In genomic region chr19:56562433-56563138, GRCm38 (mm10) we compare ENCODE assay signal across 21 mouse cellular contexts. TPM values are rescaled to one million over a fixed set of nuclear protein-coding genes. Genes with fewer than 3 reads are reported as not detected.
DNase-seq lines count a peak whose midpoint lies in the region; ATAC-seq and TF ChIP-seq lines count a peak whose summit lies in the region.
"Had no signal": no experiment of that assay in that cellular context is flagged by ENCODE, and none has a peak within 500 bp of the region (broad histone marks: within the 10 kb centered on the region; RNA-seq: fewer than 3 reads in every experiment).

No protein-coding gene starts in this region.

- TF ChIP-seq CTCF in left cerebral cortex, adult 2 months (IDR thresholded peaks at IDR 0.05) = no peak
- no peak for TF ChIP-seq CTCF in liver, embryonic 14.5 days (IDR thresholded peaks at IDR 0.05; ENCODE audit: low read depth)

- H3K27ac ChIP-seq in left cerebral cortex, adult 2 months = peak overlapping the region; percentile 68
- H3K27ac ChIP-seq in intestine, embryonic 16.5 days (ENCODE audit: low read length) = no peak overlapping the region
- no peak overlapping the region for H3K27ac ChIP-seq in liver, embryonic 14.5 days
- no peak overlapping the region for H3K27ac ChIP-seq in midbrain, embryonic 14.5 days (replicated peaks; ENCODE audit: low read depth, low read length)
- H3K27ac ChIP-seq: embryonic facial prominence, embryonic 12.5 days; heart, adult 2 months; hindbrain, embryonic 10.5 days had no signal

- no peaks in the 10 kb centered on the region for H3K36me3 ChIP-seq in intestine, embryonic 16.5 days (ENCODE audit: control insufficient read depth, insufficient read depth, low read length)
- peaks cover 7% of the 10 kb centered on the region for H3K36me3 ChIP-seq in liver, embryonic 14.5 days (replicated peaks; ENCODE audit: control insufficient read depth, insufficient read depth, low read depth)
- H3K36me3 ChIP-seq in midbrain, embryonic 14.5 days (ENCODE audit: control insufficient read depth, insufficient read depth, low read length) = peaks cover 10% of the 10 kb centered on the region; the same call in 1 of the 2 replicates

- peak; percentile 74 for ATAC-seq in intestine, embryonic 16.5 days
- peak; percentile 37; the same call in 1 of the 2 replicates for ATAC-seq in liver, embryonic 14.5 days (ENCODE audit: insufficient read depth)
- peak; percentile 38; the same call in 1 of the 2 replicates for ATAC-seq in megakaryocyte-erythroid progenitor cell, adult 5-6 weeks (replicated peaks; ENCODE audit: low FRiP score, low TSS enrichment, poor library complexity, severe bottlenecking)
- no peak for ATAC-seq in midbrain, embryonic 14.5 days (ENCODE audit: low FRiP score, low TSS enrichment)
- ATAC-seq: CD4-positive, CD25-positive, alpha-beta regulatory T cell, adult 4 months; forebrain, embryonic 16.5 days had no signal

- no peak for TF ChIP-seq EP300 in liver, embryonic 14.5 days (IDR thresholded peaks at IDR 0.05; ENCODE audit: low read depth)

- peaks cover 21% of the 10 kb centered on the region for H3K4me1 ChIP-seq in intestine, embryonic 16.5 days (ENCODE audit: control insufficient read depth, insufficient read depth, low read length)
- H3K4me1 ChIP-seq in liver, embryonic 14.5 days (replicated peaks; ENCODE audit: control insufficient read depth in 2 of 2, insufficient read depth in 2 of 2, low read length in 1 of 2) = peaks cover 0 to 8% of the 10 kb centered on the region in 2 experiments; a peak in 3 of 4 replicates
- H3K4me1 ChIP-seq in midbrain, embryonic 14.5 days (ENCODE audit: control insufficient read depth, insufficient read depth, low read length) = no peaks in the 10 kb centered on the region
- H3K4me1 ChIP-seq: embryonic facial prominence, embryonic 12.5 days had no signal

- H3K27me3 ChIP-seq in intestine, embryonic 16.5 days (replicated peaks; ENCODE audit: control insufficient read depth, insufficient read depth, low read length) = no peaks in the 10 kb centered on the region
- H3K27me3 ChIP-seq in liver, embryonic 14.5 days (ENCODE audit: control insufficient read depth, insufficient read depth, low read length) = no peaks in the 10 kb centered on the region
- no peaks in the 10 kb centered on the region for H3K27me3 ChIP-seq in midbrain, embryonic 14.5 days (ENCODE audit: control insufficient read depth, insufficient read depth, low read length)
- H3K27me3 ChIP-seq: embryonic facial prominence, embryonic 12.5 days; heart, embryonic 12.5 days had no signal

- 72% methylated on average over 9 of the region's 9 CpGs for WGBS in intestine, embryonic 16.5 days
- 72% methylated on average over 9 of the region's 9 CpGs for WGBS in liver, embryonic 14.5 days (ENCODE audit: insufficient replicate concordance)
- 91% methylated on average over 9 of the region's 9 CpGs for WGBS in midbrain, embryonic 14.5 days

- intact Hi-C loops in left cerebral cortex, adult 2 months (cut with DNase I) = loop anchor here (2.0 to 5.0 kb wide), 4 partner anchors 110 to 345 kb away; no protein-coding TSS in a partner anchor

- H3K4me2 ChIP-seq in intestine, embryonic 16.5 days (ENCODE audit: low read depth, low read length) = no peak overlapping the region
- no peak overlapping the region for H3K4me2 ChIP-seq in liver, embryonic 14.5 days (ENCODE audit: low read depth)
- no peak overlapping the region for H3K4me2 ChIP-seq in midbrain, embryonic 14.5 days (ENCODE audit: low read length)
- H3K4me2 ChIP-seq: embryonic facial prominence, embryonic 12.5 days; heart, embryonic 12.5 days had no signal

- no peak for DNase-seq in left cerebral cortex, adult 2 months (ENCODE audit: extremely low spot score in 1 of 2, low spot score in 2 of 2)
- no peak for DNase-seq in left cerebral cortex, adult 8-10 months (ENCODE audit: low spot score in 2 of 2)
- DNase-seq in liver, embryonic 14.5 days (ENCODE audit: low read depth in 3 of 3, low spot score in 3 of 3) = no peak
- DNase-seq in layer of hippocampus, adult 11-12 months (ENCODE audit: low spot score) = no peak
- DNase-seq in kidney, postnatal 14 days = no peak
- no peak for DNase-seq in midbrain, embryonic 14.5 days
- DNase-seq: adrenal gland, postnatal 10 days; B cell, adult 2 months; cerebellum, adult 11 months; cerebellum, adult 8-10 months; cerebellum, postnatal 14 days; gastrocnemius, postnatal 14 days; heart, adult 2 months had no signal

- H3K9ac ChIP-seq in intestine, embryonic 16.5 days (ENCODE audit: low read depth, low read length) = no peak overlapping the region
- no peak overlapping the region for H3K9ac ChIP-seq in liver, embryonic 14.5 days (replicated peaks)
- no peak overlapping the region for H3K9ac ChIP-seq in midbrain, embryonic 14.5 days (replicated peaks; ENCODE audit: low read length)
- H3K9ac ChIP-seq: embryonic facial prominence, embryonic 12.5 days; heart, embryonic 12.5 days had no signal

- no peaks in the 10 kb centered on the region for H3K9me3 ChIP-seq in intestine, embryonic 16.5 days (ENCODE audit: control insufficient read depth, low read length)
- no peaks in the 10 kb centered on the region for H3K9me3 ChIP-seq in liver, embryonic 14.5 days (ENCODE audit: control insufficient read depth, low read length)
- H3K9me3 ChIP-seq in midbrain, embryonic 14.5 days (ENCODE audit: control insufficient read depth, low read length) = no peaks in the 10 kb centered on the region
- H3K9me3 ChIP-seq: embryonic facial prominence, embryonic 12.5 days; G1E; heart, embryonic 12.5 days; hindbrain, embryonic 10.5 days had no signal

- H3K4me3 ChIP-seq in left cerebral cortex, adult 2 months = no peak overlapping the region
- H3K4me3 ChIP-seq in intestine, embryonic 16.5 days (ENCODE audit: low read length) = no peak overlapping the region
- H3K4me3 ChIP-seq in liver, embryonic 14.5 days (ENCODE audit: insufficient read depth in 1 of 2, low read depth in 2 of 2, low read length in 2 of 2) = no peak overlapping the region
- H3K4me3 ChIP-seq in midbrain, embryonic 14.5 days (replicated peaks; ENCODE audit: low read depth, low read length) = no peak overlapping the region
- H3K4me3 ChIP-seq: embryonic facial prominence, embryonic 12.5 days; heart, adult 2 months; heart, embryonic 12.5 days; hindbrain, embryonic 10.5 days had no signal

RNA-seq across cellular contexts. Expression of gene Nhlrc2, which starts 14.5 kb away (rescaled TPM):
- 10 to 100 TPM; 13.1 to 15.1 TPM for total RNA-seq in left cerebral cortex, adult 2 months (2021)
- 10 to 100 TPM; 12.4 to 15.6 (median 13.1) TPM for total RNA-seq in left cerebral cortex, adult 8-10 months (2022)
- 13.4 and 14.9 TPM in 2 replicates for polyA plus RNA-seq in intestine, embryonic 16.5 days (2015; fragmentation: Nextera tagmentation; extraction: Ambion mirVana)
- 3.9 and 5.0 TPM in 2 replicates for polyA plus RNA-seq in liver, embryonic 14.5 days (2012; rRNA removed)
- 6.9 and 7.3 TPM in 2 replicates for polyA plus RNA-seq in liver, embryonic 14.5 days (2014; fragmentation: Nextera tagmentation; extraction: Ambion mirVana)
- total RNA-seq in megakaryocyte-erythroid progenitor cell, adult 5-6 weeks (2014; fragmentation: Nextera tagmentation) = 15.5 and 19.5 TPM in 2 replicates
- total RNA-seq in megakaryocyte-erythroid progenitor cell, adult 5-6 weeks (2017) = 18.3 and 20.2 TPM in 2 replicates
- polyA plus RNA-seq in midbrain, embryonic 14.5 days (2014; fragmentation: Nextera tagmentation; extraction: Ambion mirVana) = 9.4 and 11.5 TPM in 2 replicates

RNA-seq across cellular contexts. Expression of gene Dclre1a, which starts 14.6 kb away (rescaled TPM):
- total RNA-seq in left cerebral cortex, adult 2 months (2021) = 10 to 100 TPM in 1 of 2 experiments, 1 to 10 TPM in 1; 8.9 to 14.3 TPM
- total RNA-seq in left cerebral cortex, adult 8-10 months (2022) = 10 to 100 TPM in 3 of 4 experiments, 1 to 10 TPM in 1; 8.1 to 12.6 (median 11.3) TPM
- polyA plus RNA-seq in intestine, embryonic 16.5 days (2015; fragmentation: Nextera tagmentation; extraction: Ambion mirVana) = 19.8 and 20.5 TPM in 2 replicates
- 8.1 and 12.0 TPM in 2 replicates for polyA plus RNA-seq in liver, embryonic 14.5 days (2012; rRNA removed)
- 17.1 and 17.9 TPM in 2 replicates for polyA plus RNA-seq in liver, embryonic 14.5 days (2014; fragmentation: Nextera tagmentation; extraction: Ambion mirVana)
- 27.8 and 52.0 TPM in 2 replicates for total RNA-seq in megakaryocyte-erythroid progenitor cell, adult 5-6 weeks (2014; fragmentation: Nextera tagmentation)
- 19.5 and 32.9 TPM in 2 replicates for total RNA-seq in megakaryocyte-erythroid progenitor cell, adult 5-6 weeks (2017)
- 10.9 and 12.5 TPM in 2 replicates for polyA plus RNA-seq in midbrain, embryonic 14.5 days (2014; fragmentation: Nextera tagmentation; extraction: Ambion mirVana)
